Mouse (Mus musculus) neural tube, embryonic 14.5 days (tissue): ENCODE measurements around the gene Pgpep1l. TPM values are rescaled to one million over a fixed set of nuclear protein-coding genes. Genes with fewer than 3 reads are reported as not detected.
"Not testable (repeated sequence)": the region's sequence is repeated elsewhere in the genome, so short reads cannot be mapped to it uniquely, and the experiment has no call there.

Source experiments
- ATAC-seq: fragments of 200-750 bp; cut with Nextera tagmentation; 2 replicates; pipeline ENCODE4 v1.8.0; 2017; ENCODE audit warnings: low read depth, mild to moderate bottlenecking, moderate TSS enrichment, moderate library complexity
- H3K27ac ChIP-seq: fragments of 300-500 bp; sonication (generic); 2 replicates; pipeline ENCODE4 v1.5.1; 2014; ENCODE audit warnings: low read depth, mild to moderate bottlenecking, control low read depth, low read length, moderate library complexity, mixed read lengths
- H3K27me3 ChIP-seq: fragments of 300-500 bp; sonication (generic); 2 replicates; pipeline ENCODE4 v1.6.1; 2014; ENCODE audit warnings: low read length; ENCODE audit not compliant: control insufficient read depth, insufficient read depth
- H3K36me3 ChIP-seq: fragments of 300-500 bp; sonication (generic); 2 replicates; pipeline ENCODE4 v1.6.1; 2014; ENCODE audit warnings: low read length, mixed read lengths; ENCODE audit not compliant: control insufficient read depth, insufficient read depth
- H3K4me1 ChIP-seq: fragments of 300-500 bp; sonication (generic); 2 replicates; pipeline ENCODE4 v1.6.1; 2014; ENCODE audit warnings: low read length; ENCODE audit not compliant: control insufficient read depth, insufficient read depth
- H3K4me2 ChIP-seq: fragments of 300-500 bp; sonication (generic); 2 replicates; pipeline ENCODE4 v1.6.1; 2014; ENCODE audit warnings: mild to moderate bottlenecking, low read depth, low read length, control low read depth
- H3K4me3 ChIP-seq: fragments of 300-500 bp; sonication (generic); 2 replicates; pipeline ENCODE4 v1.5.1; 2014; ENCODE audit warnings: low read depth, low read length, control low read depth, mixed read lengths
- H3K9ac ChIP-seq: fragments of 300-500 bp; sonication (generic); replicated peaks from 2 replicates; pipeline ENCODE4 v1.6.1; 2014; ENCODE audit warnings: low read depth, mild to moderate bottlenecking, control low read depth, low read length, mixed read lengths
- H3K9me3 ChIP-seq: fragments of 300-500 bp; sonication (generic); 2 replicates; pipeline ENCODE4 v1.6.1; 2016; ENCODE audit warnings: low read length; ENCODE audit not compliant: control insufficient read depth
- WGBS: fragments of 180-500 bp; shearing (Covaris S2); extraction: QIAGEN DNeasy Blood & Tissue Kit; methylation state at CpG from one replicate; pipeline ENCODE4 v1.1.7; 2014; 5-methylcytosine and 5-hydroxymethylcytosine counted together
- polyA plus RNA-seq: library from polyadenylated mRNA; unstranded; fragments of >200 nt; fragmentation: Nextera tagmentation; extraction: Ambion mirVana; gene quantifications from 2 replicates; pipeline ENCODE4 v1.2.1, GENCODE M21; 2014

Pgpep1l gene
- polyA plus RNA-seq, 1 experiment from 2014 or later: not detected

- H3K9me3 ChIP-seq: no peaks in the 10 kb centered on the region
- no peaks in the 10 kb centered on the region for H3K36me3 ChIP-seq
- H3K4me2 ChIP-seq: no peak overlapping the region
- WGBS: 79% methylated on average over 6 of the region's 6 CpGs
- H3K9ac ChIP-seq: no peak overlapping the region
- H3K27ac ChIP-seq: no peak overlapping the region
- ATAC-seq: no peak
- no peak overlapping the region for H3K4me3 ChIP-seq
- H3K27me3 ChIP-seq: peaks cover 3% of the 10 kb centered on the region; the same call in 1 of the 2 replicates
- peaks cover 7% of the 10 kb centered on the region for H3K4me1 ChIP-seq
Observed at GRCm38 (mm10) chr7:68278908-68279307, 14.9 kb upstream of the Pgpep1l start.

DNA sequence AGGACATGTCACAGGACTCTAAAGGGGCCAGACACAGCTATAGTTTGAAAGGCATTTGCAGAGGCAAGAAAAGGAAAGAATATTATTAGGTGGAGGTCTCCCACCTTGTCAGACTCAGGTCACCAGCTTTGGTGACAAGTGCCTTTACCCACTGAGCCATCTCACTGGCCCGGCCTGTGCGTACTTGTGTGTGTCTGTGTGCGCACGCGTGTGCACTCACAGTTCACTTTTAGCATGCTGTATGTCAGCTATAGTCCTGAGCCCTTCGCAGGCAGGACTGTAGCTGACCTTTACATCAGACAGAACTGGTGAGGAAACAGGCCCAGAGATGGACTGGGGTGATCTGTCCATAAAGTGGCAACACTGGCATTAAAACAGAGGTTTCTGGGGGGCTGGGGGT lies 14.4 kb upstream of the Pgpep1l start:
- 98% methylated on average over 6 of the region's 6 CpGs for WGBS
- H3K4me1 ChIP-seq: peaks cover 7% of the 10 kb centered on the region
- H3K27me3 ChIP-seq: peaks cover 3% of the 10 kb centered on the region; the same call in 1 of the 2 replicates
- ATAC-seq: no peak
- no peaks in the 10 kb centered on the region for H3K9me3 ChIP-seq
- no peaks in the 10 kb centered on the region for H3K36me3 ChIP-seq
- no peak overlapping the region for H3K27ac ChIP-seq
- H3K4me3 ChIP-seq: no peak overlapping the region
- no peak overlapping the region for H3K4me2 ChIP-seq
- H3K9ac ChIP-seq: no peak overlapping the region

- H3K9ac ChIP-seq: no peak overlapping the region
- H3K9me3 ChIP-seq: no peaks in the 10 kb centered on the region
- peaks cover 3% of the 10 kb centered on the region; the same call in 1 of the 2 replicates for H3K27me3 ChIP-seq
- peaks cover 7% of the 10 kb centered on the region for H3K4me1 ChIP-seq
- ATAC-seq: no peak
- WGBS: 52% methylated on average over 4 of the region's 4 CpGs
- H3K36me3 ChIP-seq: no peaks in the 10 kb centered on the region
- H3K4me3 ChIP-seq: no peak overlapping the region
- H3K27ac ChIP-seq: no peak overlapping the region
- no peak overlapping the region for H3K4me2 ChIP-seq
Observed at GRCm38 (mm10) chr7:68277897-68278270, 13.9 kb upstream of the Pgpep1l start.

- Histone ChIP-seq H3K27me3 (peaks cover 3% of the 10 kb centered on the region; the same call in 1 of the 2 replicates), H3K9me3 (no peaks in the 10 kb centered on the region), H3K27ac (no peak overlapping the region), H3K4me3 (no peak overlapping the region), H3K9ac (no peak overlapping the region), H3K4me1 (peaks cover 7% of the 10 kb centered on the region), H3K4me2 (no peak overlapping the region), H3K36me3 (no peaks in the 10 kb centered on the region)
- WGBS: 33% methylated on average over 11 of the region's 11 CpGs
- ATAC-seq: no peak
Observed at GRCm38 (mm10) chr7:68277054-68277896, 13.2 kb upstream of the Pgpep1l start.

GRCm38 (mm10) chr7:68275838-68276731 lies 12.1 kb upstream of the Pgpep1l start:
- Histone ChIP-seq H3K9ac (0 out of 2 replicates have a peak overlapping the region, but pooled peaks have one; percentile 25), H3K4me2 (peak overlapping the region; percentile 48), H3K4me1 (peaks cover 7% of the 10 kb centered on the region), H3K27me3 (peaks cover 3% of the 10 kb centered on the region; the same call in 1 of the 2 replicates), H3K27ac (no peak overlapping the region), H3K9me3 (no peaks in the 10 kb centered on the region), H3K4me3 (peak overlapping the region; percentile 15), H3K36me3 (no peaks in the 10 kb centered on the region)
- 6% methylated on average over 27 of the region's 36 CpGs for WGBS
- ATAC-seq: no peak

DNA sequence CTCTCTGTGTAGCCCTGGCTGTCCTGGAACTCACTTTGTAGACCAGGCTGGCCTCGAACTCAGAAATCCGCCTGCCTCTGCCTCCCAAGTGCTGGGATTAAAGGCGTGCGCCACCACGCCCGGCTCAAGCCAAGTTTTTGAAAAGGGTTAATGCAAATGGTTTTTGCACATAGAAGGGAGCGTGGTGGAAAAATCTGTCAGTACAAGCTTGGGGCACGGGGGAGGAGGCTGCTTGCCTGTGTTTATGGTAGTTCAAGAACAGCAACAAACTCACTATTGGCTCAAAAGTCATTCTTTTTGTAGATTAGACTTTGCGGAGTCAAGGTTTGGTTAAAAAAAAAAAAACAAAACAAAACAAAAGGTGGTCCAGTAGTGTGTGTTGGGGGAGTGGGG lies 11.4 kb upstream of the Pgpep1l start:
- H3K9me3 ChIP-seq, H3K9ac ChIP-seq, H3K27ac ChIP-seq, H3K27me3 ChIP-seq, ATAC-seq, H3K36me3 ChIP-seq, H3K4me1 ChIP-seq: not testable (repeated sequence)
- WGBS: 53% methylated on average over 9 of the region's 9 CpGs
- Histone ChIP-seq H3K4me2 (peak overlapping the region; percentile 48; the same call in 1 of the 2 replicates), H3K4me3 (peak overlapping the region; percentile 15; the same call in 1 of the 2 replicates)

DNA sequence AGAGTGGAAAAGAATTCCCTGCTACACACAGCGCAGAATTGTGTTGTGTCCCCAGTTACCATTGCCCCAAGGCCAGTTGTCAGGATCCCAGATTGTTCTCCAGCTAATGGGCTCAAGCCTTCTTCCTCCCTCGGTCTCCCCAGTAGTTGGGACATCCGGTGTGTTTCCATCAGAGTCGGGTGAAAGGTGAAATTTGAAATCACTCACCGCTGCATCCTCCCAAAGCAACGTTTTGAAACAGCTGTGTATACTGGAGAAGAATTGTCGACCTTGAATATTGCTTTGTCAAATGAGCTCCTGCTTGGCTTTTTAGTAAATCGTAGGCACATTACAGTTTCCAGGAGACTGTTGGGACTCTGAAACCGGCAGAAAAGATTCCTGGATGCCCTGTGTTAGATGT lies 10.9 kb upstream of the Pgpep1l start:
- H3K9ac ChIP-seq: no peak overlapping the region
- no peak for ATAC-seq
- no peak overlapping the region for H3K4me3 ChIP-seq
- H3K27me3 ChIP-seq: peaks cover 3% of the 10 kb centered on the region; the same call in 1 of the 2 replicates
- peaks cover 7% of the 10 kb centered on the region for H3K4me1 ChIP-seq
- no peaks in the 10 kb centered on the region for H3K36me3 ChIP-seq
- H3K4me2 ChIP-seq: no peak overlapping the region
- WGBS: 67% methylated on average over 9 of the region's 9 CpGs
- H3K27ac ChIP-seq: no peak overlapping the region
- no peaks in the 10 kb centered on the region for H3K9me3 ChIP-seq

GRCm38 (mm10) chr7:68274218-68274617 lies 10.2 kb upstream of the Pgpep1l start:
- no peaks in the 10 kb centered on the region for H3K36me3 ChIP-seq
- 49% methylated on average over 2 of the region's 2 CpGs for WGBS
- H3K27me3 ChIP-seq: peaks cover 3% of the 10 kb centered on the region; the same call in 1 of the 2 replicates
- H3K4me3 ChIP-seq: no peak overlapping the region
- ATAC-seq: no peak
- no peaks in the 10 kb centered on the region for H3K9me3 ChIP-seq
- H3K4me2 ChIP-seq: no peak overlapping the region
- H3K4me1 ChIP-seq: peaks cover 7% of the 10 kb centered on the region
- no peak overlapping the region for H3K9ac ChIP-seq
- no peak overlapping the region for H3K27ac ChIP-seq
